Comparison of ENCODE assay signal across 1 mouse cellular context in the genomic region with DNA sequence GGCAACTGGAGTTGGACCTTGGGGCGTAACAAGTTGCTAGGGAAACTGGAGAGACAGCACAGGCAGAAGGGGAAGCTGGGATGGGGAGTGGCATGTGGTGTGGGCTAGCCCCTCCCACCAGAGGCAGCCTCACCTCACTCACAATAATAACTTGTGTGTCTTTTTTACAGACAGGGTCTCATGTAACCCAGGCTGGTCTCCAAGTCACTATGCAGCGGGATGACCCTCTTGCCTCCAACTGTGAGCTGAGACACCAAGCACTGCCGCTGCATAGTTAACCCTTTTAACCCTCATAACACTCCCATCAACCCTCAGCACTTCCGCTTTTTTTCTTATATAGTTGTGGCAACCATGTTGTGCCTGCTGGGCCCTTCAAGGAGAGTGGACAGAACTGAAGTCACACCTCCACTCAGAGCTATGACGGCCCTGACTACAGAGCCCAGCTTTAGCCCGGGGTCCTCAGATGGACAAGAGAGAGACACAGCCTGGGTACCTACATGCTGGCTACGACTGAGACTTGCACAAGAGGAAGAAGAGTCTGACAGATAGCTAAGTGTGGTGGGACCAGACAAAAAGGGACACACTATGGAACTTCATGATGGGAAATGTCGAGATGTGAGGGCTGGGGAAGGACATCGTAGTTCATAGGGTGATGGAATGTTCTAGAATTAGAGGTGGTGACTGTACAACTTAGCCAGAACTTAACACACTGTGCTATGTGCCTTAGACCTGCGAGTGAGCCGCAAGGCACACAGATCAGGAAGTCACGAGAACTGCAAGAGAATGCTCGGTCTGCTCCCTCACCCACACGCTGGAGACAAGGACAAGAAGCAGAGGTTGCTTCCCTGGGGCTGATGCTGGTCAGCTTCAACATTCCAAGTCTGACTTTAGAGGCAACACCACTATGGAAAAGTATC.
TF ChIP-seq lines count a peak whose summit lies in the region.

No protein-coding gene starts in this region.

TF ChIP-seq in CH12.LX, 34 proteins besides CTCF, POLR2A, EP300 and RAD21 (continued from another document):
- TF ChIP-seq JUN (IDR thresholded peaks at IDR 0.05; ENCODE audit: insufficient read depth, low read depth, low read length) (no peak), USF2 (conservative IDR thresholded peaks at IDR 0.05; ENCODE audit: low read depth, low read length) (no peak), KAT2A (IDR thresholded peaks at IDR 0.05; ENCODE audit: insufficient replicate concordance, low read length) (no peak), USF1 (IDR thresholded peaks at IDR 0.05; ENCODE audit: low read depth, low read length) (no peak), E2F4 (IDR thresholded peaks at IDR 0.05; ENCODE audit: insufficient replicate concordance, low read depth, low read length) (no peak), RCOR1 (conservative IDR thresholded peaks at IDR 0.05; ENCODE audit: low read depth, low read length) (no peak), GABPA (IDR thresholded peaks at IDR 0.05; ENCODE audit: insufficient replicate concordance, low read depth, low read length) (no peak), PAX5 (IDR thresholded peaks at IDR 0.05; ENCODE audit: low read length) (no peak), SMC3 (IDR thresholded peaks at IDR 0.05; ENCODE audit: low read depth, low read length) (no peak), POLR2AphosphoS2 (IDR thresholded peaks at IDR 0.05; ENCODE audit: low read depth, low read length) (peak; percentile 40; the same call in 1 of the 2 replicates), ELF1 (IDR thresholded peaks at IDR 0.05; ENCODE audit: low read depth, low read length) (peak; percentile 72), NRF1 (IDR thresholded peaks at IDR 0.05; ENCODE audit: low read depth, low read length) (no peak), NELFE (IDR thresholded peaks at IDR 0.05; ENCODE audit: low read depth, low read length) (0 out of 2 replicates have a peak, but pooled peaks have one; percentile 37), HCFC1 (IDR thresholded peaks at IDR 0.05; ENCODE audit: low read depth, low read length) (peak; percentile 58), ZKSCAN1 (IDR thresholded peaks at IDR 0.05; ENCODE audit: borderline replicate concordance, low read depth, low read length) (no peak), CHD2 (IDR thresholded peaks at IDR 0.05; ENCODE audit: low read length) (no peak; the same call in 1 of the 2 replicates), ZNF384 (IDR thresholded peaks at IDR 0.05; ENCODE audit: low read depth, low read length) (peak; percentile 72), MAFK (IDR thresholded peaks at IDR 0.05; ENCODE audit: insufficient replicate concordance, low read length) (no peak), UBTF (IDR thresholded peaks at IDR 0.05; ENCODE audit: low read depth, low read length) (no peak), BHLHE40 (IDR thresholded peaks at IDR 0.05; ENCODE audit: low read depth, low read length) (0 out of 2 replicates have a peak, but pooled peaks have one; percentile 48), MEF2A (IDR thresholded peaks at IDR 0.05; ENCODE audit: borderline replicate concordance, low read depth, low read length) (peak; percentile 31; the same call in 1 of the 2 replicates), ZC3H11A (IDR thresholded peaks at IDR 0.05; ENCODE audit: low read depth, low read length) (no peak), SIN3A (IDR thresholded peaks at IDR 0.05; ENCODE audit: low read length) (peak; percentile 66; the same call in 1 of the 2 replicates), MAX (IDR thresholded peaks at IDR 0.05; ENCODE audit: low read length) (peak; percentile 11; the same call in 1 of the 2 replicates), MYC (IDR thresholded peaks at IDR 0.05; ENCODE audit: low read depth, low read length) (peak; percentile 42), TCF12 (IDR thresholded peaks at IDR 0.05; ENCODE audit: low read depth, low read length) (no peak; the same call in 1 of the 2 replicates), ZMIZ1 (IDR thresholded peaks at IDR 0.05; ENCODE audit: low read depth, low read length) (peak; percentile 87; the same call in 1 of the 2 replicates), JUND (conservative IDR thresholded peaks at IDR 0.05; ENCODE audit: low read depth, low read length) (0 out of 2 replicates have a peak, but pooled peaks have one; percentile 13), TBP (conservative IDR thresholded peaks at IDR 0.05; ENCODE audit: low read depth, low read length) (peak; percentile 75), CHD1 (IDR thresholded peaks at IDR 0.05; ENCODE audit: low read depth, low read length) (peak; percentile 30; the same call in 1 of the 2 replicates)
